Mouse (Mus musculus): ENCODE measurements around the gene Zfp746. TPM values are rescaled to one million over a fixed set of nuclear protein-coding genes. Genes with fewer than 3 reads are reported as not detected.
A peak's percentile ranks its signal among the peaks of the same experiment; 100 is the strongest.

The Zfp746 gene
- polyA plus RNA-seq, 1 experiment: 16.9 TPM

DNA sequence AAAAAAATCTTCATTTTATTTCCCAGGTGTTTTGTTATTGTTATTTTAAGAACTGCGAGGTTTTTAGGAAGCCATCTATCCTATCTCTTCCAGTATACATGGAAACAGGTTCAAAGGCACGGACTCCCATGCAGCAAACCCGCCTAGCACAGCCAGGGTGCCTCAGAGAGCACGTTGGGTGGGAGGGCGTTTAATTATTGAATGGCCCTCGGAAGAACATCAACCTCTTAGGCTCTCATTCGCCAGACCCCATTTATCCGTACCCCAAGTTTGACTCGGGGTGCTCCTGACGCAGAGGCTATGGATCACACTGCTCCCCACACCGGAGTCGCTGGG, 39.3 kb downstream of the Zfp746 start:
- TF ChIP-seq POLR2A (IDR thresholded peaks at IDR 0.05; ENCODE audit: low read depth, low read length): no peak
- no peak for TF ChIP-seq CTCF (IDR thresholded peaks at IDR 0.05; ENCODE audit: extremely low read depth, insufficient read length, insufficient replicate concordance, low read depth, low read length)
- peaks cover 7% of the 10 kb centered on the region; the same call in 1 of the 2 replicates for H3K4me1 ChIP-seq (ENCODE audit: control insufficient read depth, insufficient read depth, insufficient read length, low read length)
- no peak overlapping the region for H3K27ac ChIP-seq (ENCODE audit: insufficient read depth, low read depth, low read length)
- peaks cover 17% of the 10 kb centered on the region for H3K36me3 ChIP-seq (ENCODE audit: control insufficient read depth, insufficient read depth, low read length)
- H3K4me3 ChIP-seq (ENCODE audit: low read depth, low read length): peak overlapping the region; percentile 79
- WGBS: 4% methylated on average over 12 of the region's 12 CpGs
- H3K27me3 ChIP-seq (ENCODE audit: control insufficient read depth, insufficient read depth, low read length): no peaks in the 10 kb centered on the region

DNA sequence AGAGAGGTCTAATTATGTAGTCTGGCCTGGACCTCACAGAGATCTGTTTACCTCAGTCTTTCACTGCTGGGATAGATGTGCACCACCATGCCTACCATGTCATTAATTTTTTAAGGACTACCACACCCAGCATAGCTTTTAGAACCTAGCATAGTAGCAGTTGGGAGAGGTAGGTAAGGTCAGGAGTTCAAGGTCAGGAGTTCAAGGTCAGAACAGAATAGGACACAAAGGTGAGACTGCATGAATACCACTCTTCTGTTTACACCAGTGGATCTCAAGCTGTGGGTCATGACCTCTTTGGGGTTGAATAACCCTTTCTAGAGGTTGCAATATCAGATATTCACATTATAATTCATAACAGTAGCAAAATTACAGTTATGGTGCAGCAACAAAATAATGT, 53.7 kb downstream of the Zfp746 start:
- H3K4me1 ChIP-seq (ENCODE audit: control insufficient read depth, insufficient read depth, insufficient read length, low read length): no peaks in the 10 kb centered on the region
- peaks cover 43% of the 10 kb centered on the region for H3K36me3 ChIP-seq (ENCODE audit: control insufficient read depth, insufficient read depth, low read length)
- no peak overlapping the region for H3K4me3 ChIP-seq (ENCODE audit: low read depth, low read length)
- TF ChIP-seq POLR2A (IDR thresholded peaks at IDR 0.05; ENCODE audit: low read depth, low read length): no peak
- TF ChIP-seq CTCF (IDR thresholded peaks at IDR 0.05; ENCODE audit: extremely low read depth, insufficient read length, insufficient replicate concordance, low read depth, low read length): no peak
- H3K27ac ChIP-seq (ENCODE audit: insufficient read depth, low read depth, low read length): no peak overlapping the region
- no peaks in the 10 kb centered on the region for H3K27me3 ChIP-seq (ENCODE audit: control insufficient read depth, insufficient read depth, low read length)

DNA sequence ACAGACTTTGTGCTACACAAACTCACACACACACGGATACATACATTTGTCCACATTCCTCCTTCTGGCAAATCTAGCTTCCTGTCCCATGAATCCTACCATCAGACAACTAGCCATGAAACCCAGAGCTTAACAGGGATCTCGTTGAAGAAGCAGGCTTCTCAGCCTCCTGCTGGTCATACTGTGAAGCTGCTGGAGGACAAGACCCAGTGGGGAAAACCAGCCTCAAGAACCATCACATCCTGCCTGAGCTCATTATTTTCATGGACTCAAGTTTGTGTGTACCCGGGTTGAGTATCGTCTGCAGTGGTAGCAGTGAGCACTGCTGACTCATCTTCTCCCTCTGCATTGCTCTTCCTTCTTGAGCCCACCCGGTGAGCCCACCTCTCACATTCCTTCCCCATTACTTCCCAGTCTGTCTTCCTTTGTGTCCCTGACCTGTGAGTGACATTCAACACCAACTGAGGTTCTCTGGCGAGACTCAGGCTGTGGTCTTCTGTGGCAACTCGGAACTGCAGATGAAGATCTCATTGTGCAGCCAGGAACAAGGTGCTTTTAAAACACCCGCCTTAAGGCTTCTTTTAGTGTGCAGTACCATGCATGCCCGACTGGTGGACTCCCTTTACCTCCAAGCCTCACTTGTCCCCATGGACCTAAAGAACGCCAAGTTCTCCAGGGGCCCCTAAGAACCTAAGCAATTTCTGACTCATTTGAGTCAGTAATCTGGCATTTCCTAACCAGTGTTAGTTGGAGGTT, 60.3 kb downstream of the Zfp746 start:
- Histone ChIP-seq H3K4me1 (ENCODE audit: control insufficient read depth, insufficient read depth, insufficient read length, low read length) (no peaks in the 10 kb centered on the region), H3K27me3 (ENCODE audit: control insufficient read depth, insufficient read depth, low read length) (no peaks in the 10 kb centered on the region), H3K4me3 (ENCODE audit: low read depth, low read length) (no peak overlapping the region), H3K36me3 (ENCODE audit: control insufficient read depth, insufficient read depth, low read length) (peaks cover 44% of the 10 kb centered on the region), H3K27ac (ENCODE audit: insufficient read depth, low read depth, low read length) (no peak overlapping the region)
- TF ChIP-seq POLR2A (IDR thresholded peaks at IDR 0.05; ENCODE audit: low read depth, low read length) (no peak), CTCF (IDR thresholded peaks at IDR 0.05; ENCODE audit: extremely low read depth, insufficient read length, insufficient replicate concordance, low read depth, low read length) (no peak)
- WGBS: 90% methylated on average over 10 of the region's 10 CpGs

DNA sequence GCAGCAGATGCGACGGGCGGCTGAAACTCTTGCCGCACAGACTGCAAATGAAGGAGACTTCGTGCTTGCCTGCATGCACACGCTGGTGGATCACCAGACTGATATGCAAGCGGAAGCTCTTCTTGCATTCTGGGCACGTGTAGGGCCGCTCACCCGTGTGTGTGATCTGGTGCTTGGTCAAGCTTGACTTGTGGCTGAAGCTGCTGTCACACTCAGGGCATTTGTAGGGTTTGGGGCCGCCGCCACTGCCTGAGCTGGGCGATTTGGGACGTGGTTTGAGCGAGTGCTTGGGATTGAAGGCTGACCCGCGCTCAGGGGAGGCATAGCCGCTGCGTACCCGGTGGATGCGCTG, 61.4 kb downstream of the Zfp746 start:
- H3K4me3 ChIP-seq (ENCODE audit: low read depth, low read length): no peak overlapping the region
- H3K27me3 ChIP-seq (ENCODE audit: control insufficient read depth, insufficient read depth, low read length): no peaks in the 10 kb centered on the region
- WGBS: 95% methylated on average over 21 of the region's 21 CpGs
- TF ChIP-seq CTCF (IDR thresholded peaks at IDR 0.05; ENCODE audit: extremely low read depth, insufficient read length, insufficient replicate concordance, low read depth, low read length) (no peak), POLR2A (IDR thresholded peaks at IDR 0.05; ENCODE audit: low read depth, low read length) (no peak)
- no peaks in the 10 kb centered on the region for H3K4me1 ChIP-seq (ENCODE audit: control insufficient read depth, insufficient read depth, insufficient read length, low read length)
- peaks cover 40% of the 10 kb centered on the region for H3K36me3 ChIP-seq (ENCODE audit: control insufficient read depth, insufficient read depth, low read length)
- no peak overlapping the region for H3K27ac ChIP-seq (ENCODE audit: insufficient read depth, low read depth, low read length)

DNA sequence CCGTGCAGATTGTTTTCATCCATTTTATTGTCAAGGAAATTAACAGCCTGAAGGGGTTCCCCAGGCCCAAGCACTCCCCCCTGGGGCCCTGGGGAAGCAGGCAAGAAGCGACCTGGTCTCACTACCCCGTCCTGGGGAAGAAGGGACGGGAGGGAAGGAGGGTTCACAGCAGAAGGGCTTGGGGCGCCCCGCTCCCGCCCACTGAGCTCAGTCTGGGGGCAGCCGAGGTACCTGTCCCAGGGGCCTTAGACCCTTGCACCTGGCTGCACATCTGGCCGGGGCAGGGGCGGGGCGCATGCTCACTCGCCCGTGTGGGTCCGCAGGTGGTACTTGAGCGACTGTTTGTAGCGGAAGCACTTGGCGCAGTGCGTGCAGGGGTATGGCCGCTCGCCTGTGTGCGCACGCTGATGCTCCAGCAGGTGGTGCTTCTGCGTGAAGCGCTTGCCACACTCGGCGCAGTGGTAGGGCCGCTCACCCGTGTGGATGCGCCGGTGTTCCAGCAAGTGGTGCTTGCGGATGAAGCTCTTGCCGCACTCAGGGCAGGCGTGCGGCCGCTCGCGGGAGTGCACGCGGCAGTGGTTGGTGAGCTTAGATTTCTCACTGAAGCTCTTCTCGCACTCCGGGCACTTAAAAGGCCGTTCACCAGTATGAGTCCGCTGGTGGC, 61.9 kb downstream of the Zfp746 start:
- 94% methylated on average over 43 of the region's 43 CpGs for WGBS
- H3K36me3 ChIP-seq (ENCODE audit: control insufficient read depth, insufficient read depth, low read length): peaks cover 41% of the 10 kb centered on the region

DNA sequence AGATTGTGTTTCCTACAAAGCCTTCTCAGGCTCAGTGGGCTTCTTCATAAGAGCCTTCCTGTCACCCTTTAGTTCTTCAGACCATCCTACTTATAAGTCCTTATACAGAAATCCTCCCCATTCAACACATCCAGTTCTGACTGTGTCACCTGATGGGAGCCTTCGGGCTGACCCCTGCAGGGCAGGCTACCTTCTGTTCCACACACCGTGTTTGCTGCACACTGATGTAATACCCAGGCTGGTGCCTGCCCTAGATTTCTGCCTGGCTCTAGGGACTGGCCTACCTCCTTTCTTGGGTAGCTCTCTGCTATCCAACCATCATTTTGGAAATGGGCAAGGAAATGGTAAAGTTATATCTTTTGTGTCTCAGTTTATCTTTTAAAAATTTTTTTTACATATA, 63.7 kb downstream of the Zfp746 start:
- WGBS: 79% methylated on average over 2 of the region's 2 CpGs
- no peaks in the 10 kb centered on the region for H3K27me3 ChIP-seq (ENCODE audit: control insufficient read depth, insufficient read depth, low read length)
- TF ChIP-seq CTCF (IDR thresholded peaks at IDR 0.05; ENCODE audit: extremely low read depth, insufficient read length, insufficient replicate concordance, low read depth, low read length) (no peak), POLR2A (IDR thresholded peaks at IDR 0.05; ENCODE audit: low read depth, low read length) (no peak)
- H3K4me1 ChIP-seq (ENCODE audit: control insufficient read depth, insufficient read depth, insufficient read length, low read length): no peaks in the 10 kb centered on the region
- H3K36me3 ChIP-seq (ENCODE audit: control insufficient read depth, insufficient read depth, low read length): peaks cover 31% of the 10 kb centered on the region
- H3K4me3 ChIP-seq (ENCODE audit: low read depth, low read length): no peak overlapping the region
- H3K27ac ChIP-seq (ENCODE audit: insufficient read depth, low read depth, low read length): no peak overlapping the region

More for the DNA sequence above, 61.9 kb downstream of the Zfp746 start:
- TF ChIP-seq CTCF (IDR thresholded peaks at IDR 0.05; ENCODE audit: extremely low read depth, insufficient read length, insufficient replicate concordance, low read depth, low read length): no peak
- no peak for TF ChIP-seq POLR2A (IDR thresholded peaks at IDR 0.05; ENCODE audit: low read depth, low read length)
- Histone ChIP-seq H3K4me3 (ENCODE audit: low read depth, low read length) (no peak overlapping the region), H3K4me1 (ENCODE audit: control insufficient read depth, insufficient read depth, insufficient read length, low read length) (no peaks in the 10 kb centered on the region), H3K27ac (ENCODE audit: insufficient read depth, low read depth, low read length) (no peak overlapping the region), H3K27me3 (ENCODE audit: control insufficient read depth, insufficient read depth, low read length) (no peaks in the 10 kb centered on the region)

DNA sequence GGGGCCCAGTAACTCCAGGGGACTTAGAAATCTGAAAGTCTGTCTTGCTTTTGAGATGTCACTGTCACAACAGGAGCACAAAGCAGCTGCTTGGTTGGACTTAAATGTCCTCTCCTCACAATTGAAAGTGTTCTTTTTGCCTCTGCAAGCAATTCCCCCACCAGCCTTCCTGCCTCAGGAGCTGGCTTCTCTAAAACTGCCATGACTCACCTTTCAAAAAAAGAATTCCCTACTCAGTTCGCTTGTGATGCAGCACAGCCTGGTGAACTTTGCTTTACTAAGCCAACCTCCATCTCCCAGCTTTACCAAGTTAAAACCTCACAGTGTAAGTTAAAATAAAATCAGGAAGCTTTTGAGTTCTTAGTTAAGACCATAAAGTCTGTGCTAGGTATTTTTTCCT, 64.7 kb downstream of the Zfp746 start:
- Histone ChIP-seq H3K36me3 (ENCODE audit: control insufficient read depth, insufficient read depth, low read length) (peaks cover 24% of the 10 kb centered on the region), H3K4me3 (ENCODE audit: low read depth, low read length) (no peak overlapping the region), H3K27ac (ENCODE audit: insufficient read depth, low read depth, low read length) (no peak overlapping the region), H3K27me3 (ENCODE audit: control insufficient read depth, insufficient read depth, low read length) (no peaks in the 10 kb centered on the region), H3K4me1 (ENCODE audit: control insufficient read depth, insufficient read depth, insufficient read length, low read length) (no peaks in the 10 kb centered on the region)
- TF ChIP-seq POLR2A (IDR thresholded peaks at IDR 0.05; ENCODE audit: low read depth, low read length) (no peak), CTCF (IDR thresholded peaks at IDR 0.05; ENCODE audit: extremely low read depth, insufficient read length, insufficient replicate concordance, low read depth, low read length) (no peak)
- 73% methylated on average over 1 of the region's 1 CpGs for WGBS
